Mouse (Mus musculus): ENCODE results near the gene Prss27.

Gene Prss27

GRCm38 (mm10) chr17:24037844-24038243 lies at the start of gene Prss27:
Prss27 (plus strand) TSS chr17:24038144.
- no peak for DNase-seq (ENCODE audit: low spot score in 2 of 2)

GRCm38 (mm10) chr17:23989802-23990201 lies 48.1 kb upstream of the Prss27 start:
- no peak for DNase-seq (ENCODE audit: low spot score in 2 of 2)

DNA sequence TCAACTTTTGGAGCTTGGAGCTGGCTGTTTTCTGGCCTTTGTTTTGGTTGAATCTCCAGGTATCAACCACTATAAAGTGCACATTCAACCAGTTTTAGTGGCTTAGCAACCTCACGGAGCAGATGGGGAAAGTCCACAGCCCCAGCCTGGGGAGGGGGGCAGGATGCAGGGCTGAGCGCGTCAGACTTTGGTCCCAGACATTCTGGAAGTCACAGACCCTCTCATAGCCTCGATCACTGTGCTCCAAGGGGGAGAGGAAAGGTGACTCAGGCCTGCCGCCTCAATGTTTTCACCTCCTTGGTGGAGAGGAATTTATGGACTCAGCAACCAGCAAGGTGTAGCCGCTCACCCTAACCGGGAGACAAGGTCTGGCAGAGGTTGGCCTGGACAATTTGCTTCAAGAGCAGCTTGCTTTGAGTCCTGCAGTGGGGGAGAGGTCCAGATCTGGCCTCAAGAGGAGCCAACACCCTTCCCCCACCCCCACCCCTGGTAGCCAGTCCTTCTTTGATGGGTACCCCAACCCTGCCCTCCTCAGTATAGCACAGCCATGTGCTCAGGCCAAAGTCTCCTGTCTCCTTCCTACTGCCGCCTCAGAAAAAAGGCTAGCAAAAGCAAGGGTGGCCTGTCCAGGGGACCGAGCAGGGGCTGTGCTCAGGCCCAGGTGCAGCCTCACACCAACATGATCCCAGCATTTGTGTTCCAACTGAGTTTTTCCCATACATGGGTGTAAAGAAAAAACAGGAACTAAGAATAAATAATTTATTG lies 45.0 kb upstream of the Prss27 start:
- no peak for DNase-seq (ENCODE audit: low spot score in 2 of 2)

- DNase-seq (ENCODE audit: low spot score in 2 of 2) = peak; percentile 92 to 93
Measured at GRCm38 (mm10) chr17:23993559-23994428, 44.1 kb upstream of the Prss27 start.

DNA sequence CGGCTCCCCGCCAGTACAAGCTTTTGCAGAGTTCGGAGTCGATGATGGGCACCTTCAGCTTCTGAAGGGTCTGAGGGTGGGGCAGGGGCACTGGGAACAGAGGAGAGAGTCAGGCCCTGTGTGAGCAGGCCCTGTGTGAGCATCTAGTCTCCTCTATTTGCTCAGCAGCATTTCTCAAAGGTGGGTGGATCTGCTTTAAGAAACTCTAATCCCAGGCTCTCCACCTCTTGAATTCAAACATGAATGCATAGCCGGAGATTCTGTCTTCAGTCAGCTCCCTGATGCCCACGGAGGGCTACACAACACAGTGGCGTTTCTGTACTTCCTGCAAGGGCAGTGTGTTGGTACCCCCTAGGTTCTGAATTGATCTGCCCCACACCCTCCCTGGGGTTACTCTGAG lies 43.3 kb upstream of the Prss27 start:
- DNase-seq (ENCODE audit: low spot score in 2 of 2) = no peak

DNA sequence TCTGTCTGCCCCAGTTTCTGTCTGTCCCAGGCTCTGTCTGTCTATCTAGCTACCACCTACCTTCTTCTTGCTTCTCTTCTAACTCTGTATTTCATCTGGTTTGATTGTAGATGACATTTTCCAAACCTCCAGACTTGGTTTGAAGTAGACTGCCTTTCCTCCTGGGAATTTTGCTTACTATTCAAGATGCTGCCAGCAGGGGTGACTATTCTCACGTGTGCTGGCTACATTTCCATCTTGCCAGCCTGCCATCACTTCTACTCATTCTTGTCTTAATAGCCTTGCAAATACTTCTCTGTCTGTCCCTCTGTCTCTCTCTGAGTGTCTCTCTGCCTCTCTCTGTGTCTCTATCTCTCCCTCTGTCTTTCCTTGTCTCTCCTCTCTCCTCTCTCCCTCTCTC lies 42.5 kb upstream of the Prss27 start:
- DNase-seq (ENCODE audit: low spot score in 2 of 2) = no peak

DNA sequence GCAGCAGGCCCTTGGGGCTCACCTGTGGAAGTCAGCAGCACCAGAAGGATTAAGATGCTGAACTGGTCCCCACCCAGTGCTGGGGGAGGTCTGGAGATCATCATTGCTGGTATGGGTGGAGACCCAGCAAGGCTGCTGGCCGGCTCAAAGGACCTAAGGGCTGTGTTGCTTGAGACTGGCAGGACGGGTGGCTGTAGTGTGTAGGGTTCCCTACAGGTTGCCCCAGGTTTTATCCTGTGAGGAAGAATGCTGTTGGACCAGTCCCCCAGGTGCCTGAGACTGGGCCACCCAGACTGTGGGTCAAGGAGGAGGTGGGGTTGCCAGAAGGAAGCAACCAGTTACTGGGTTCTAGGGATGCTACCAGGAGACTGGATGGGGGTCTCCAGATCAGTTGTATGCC lies 40.0 kb upstream of the Prss27 start, which contains the start of gene Prss22:
Prss22 (minus strand) TSS at position 200 of the 400 bp plus-strand sequence.
- DNase-seq (ENCODE audit: low spot score in 2 of 2) = no peak

DNA sequence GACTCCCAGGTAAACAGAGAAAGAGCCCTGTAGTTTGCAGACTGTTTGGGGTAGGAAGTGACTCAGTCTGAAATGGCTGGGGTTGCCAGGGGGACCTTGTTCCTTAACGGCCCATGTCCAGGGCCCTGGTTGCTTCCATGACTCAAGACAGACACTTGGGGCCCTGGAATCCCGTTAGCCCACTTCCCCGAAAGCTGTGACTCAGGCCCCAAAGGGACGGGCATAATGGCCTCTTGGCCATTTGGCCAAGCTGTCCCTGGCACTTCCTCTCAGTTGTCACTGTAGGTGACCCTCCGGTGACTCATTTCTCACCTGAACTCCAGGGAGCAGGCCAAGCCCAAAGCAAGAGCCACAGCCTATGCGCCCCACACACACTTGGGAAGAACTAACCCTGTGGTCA lies 39.6 kb upstream of the Prss27 start:
- no peak for DNase-seq (ENCODE audit: low spot score in 2 of 2)

- DNase-seq (ENCODE audit: low spot score in 2 of 2) = peak; percentile 51 to 86
Measured at GRCm38 (mm10) chr17:24000404-24000803, 37.5 kb upstream of the Prss27 start.

DNA sequence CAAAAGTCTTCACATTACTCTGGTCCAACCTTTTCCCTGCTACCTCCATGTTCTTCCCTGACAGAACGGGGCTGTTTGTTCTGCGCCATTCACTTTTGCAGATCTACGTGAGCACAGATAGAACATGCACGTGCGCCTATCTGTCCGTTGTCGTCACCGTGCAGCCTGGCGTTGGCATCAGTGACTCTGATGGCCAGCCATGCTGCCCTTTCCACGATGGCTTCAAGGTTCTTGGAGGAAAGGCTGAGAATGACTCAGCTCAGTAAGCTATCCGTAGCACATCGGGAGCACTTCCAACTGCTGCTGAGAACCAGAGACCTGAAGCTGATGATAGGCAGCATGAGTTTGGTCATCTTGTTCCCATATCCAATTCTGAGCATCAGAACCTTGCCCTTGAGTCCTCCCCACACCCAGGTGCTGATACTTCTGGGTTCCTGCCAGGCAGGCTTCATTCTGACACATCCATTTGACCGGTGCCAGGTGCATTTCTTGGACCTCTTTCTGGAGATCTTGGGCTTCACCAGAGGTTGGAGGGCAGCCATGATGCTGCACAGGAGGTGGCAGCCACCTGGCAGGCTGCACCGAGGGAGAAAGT lies 33.8 kb upstream of the Prss27 start:
- DNase-seq (ENCODE audit: low spot score in 2 of 2) = no peak

GRCm38 (mm10) chr17:24005049-24005448 lies 32.9 kb upstream of the Prss27 start:
- no peak for DNase-seq (ENCODE audit: low spot score in 2 of 2)

DNA sequence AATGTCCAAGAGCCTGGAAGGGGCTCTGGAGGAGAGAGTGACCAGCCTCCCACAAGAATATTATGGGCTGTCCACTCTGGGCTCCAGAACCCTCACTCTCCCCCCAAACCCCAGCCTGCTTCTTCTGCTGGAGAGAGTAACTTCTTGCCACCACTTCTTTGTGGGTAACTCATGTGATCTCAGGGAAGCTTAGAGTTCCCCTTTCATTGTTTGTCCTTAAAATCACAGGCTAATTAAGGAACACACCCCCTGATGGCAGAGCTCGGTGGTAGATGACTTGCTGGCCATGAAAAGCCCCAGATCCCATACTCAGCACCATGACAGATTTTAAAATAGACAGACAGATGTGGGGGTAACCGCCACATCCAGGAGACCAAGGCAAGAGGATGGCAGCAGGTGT lies 31.0 kb upstream of the Prss27 start:
- DNase-seq (ENCODE audit: low spot score in 2 of 2) = no peak

- DNase-seq (ENCODE audit: low spot score in 2 of 2) = no peak
Measured at GRCm38 (mm10) chr17:24007391-24007790, 30.6 kb upstream of the Prss27 start.

DNA sequence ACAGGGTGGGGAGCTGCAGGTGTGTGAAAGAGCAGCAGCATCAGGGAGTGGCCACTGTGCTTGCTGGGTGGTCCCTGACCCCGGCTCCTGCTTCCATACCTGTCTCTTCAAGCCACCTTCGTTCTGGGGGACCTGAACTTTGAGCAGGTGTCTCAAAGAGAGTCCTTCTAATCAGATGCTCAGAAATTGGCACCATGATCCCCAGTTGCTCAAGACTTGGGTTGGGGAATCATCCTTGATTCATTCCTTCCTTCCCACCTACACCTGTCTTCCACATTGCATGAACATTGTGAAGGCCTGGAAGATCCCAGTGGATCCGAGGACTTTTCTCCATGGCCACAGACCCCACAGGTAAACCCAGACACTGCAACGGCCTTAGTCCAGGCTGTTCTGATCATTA lies 29.8 kb upstream of the Prss27 start:
- DNase-seq (ENCODE audit: low spot score in 2 of 2) = no peak

- no peak for DNase-seq (ENCODE audit: low spot score in 2 of 2)
Measured at GRCm38 (mm10) chr17:24009617-24010016, 28.3 kb upstream of the Prss27 start.

- DNase-seq (ENCODE audit: low spot score in 2 of 2) = no peak
Measured at GRCm38 (mm10) chr17:24012921-24013320, 25.0 kb upstream of the Prss27 start.

DNA sequence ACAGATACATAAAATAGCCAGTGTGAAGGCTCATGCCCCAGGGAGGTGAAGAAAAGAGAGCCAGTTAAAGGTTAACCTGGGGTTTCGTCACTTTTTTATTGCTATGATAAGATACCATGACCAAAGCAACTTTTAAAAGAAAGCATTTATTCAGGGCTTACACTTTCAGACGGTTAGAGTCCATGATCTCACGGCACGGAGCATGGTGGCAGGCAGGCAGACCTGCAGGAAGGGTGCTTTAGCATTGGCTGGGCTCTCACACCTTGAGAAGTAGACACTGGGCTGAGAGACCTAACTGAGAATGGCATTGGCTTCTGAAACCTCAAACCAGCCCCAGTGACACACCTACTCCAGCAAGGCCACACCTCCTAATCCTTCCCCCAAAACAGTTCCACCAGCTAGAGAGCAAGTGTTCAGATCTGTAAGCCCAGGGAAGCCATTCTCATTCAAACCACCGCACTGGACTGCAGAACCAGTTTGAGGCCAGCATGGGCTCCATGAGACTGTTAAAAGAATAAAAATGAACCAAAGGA lies 23.4 kb upstream of the Prss27 start:
- DNase-seq (ENCODE audit: low spot score in 2 of 2) = no peak

- no peak for DNase-seq (ENCODE audit: low spot score in 2 of 2)
Measured at GRCm38 (mm10) chr17:24015727-24016126, 22.2 kb upstream of the Prss27 start.

DNA sequence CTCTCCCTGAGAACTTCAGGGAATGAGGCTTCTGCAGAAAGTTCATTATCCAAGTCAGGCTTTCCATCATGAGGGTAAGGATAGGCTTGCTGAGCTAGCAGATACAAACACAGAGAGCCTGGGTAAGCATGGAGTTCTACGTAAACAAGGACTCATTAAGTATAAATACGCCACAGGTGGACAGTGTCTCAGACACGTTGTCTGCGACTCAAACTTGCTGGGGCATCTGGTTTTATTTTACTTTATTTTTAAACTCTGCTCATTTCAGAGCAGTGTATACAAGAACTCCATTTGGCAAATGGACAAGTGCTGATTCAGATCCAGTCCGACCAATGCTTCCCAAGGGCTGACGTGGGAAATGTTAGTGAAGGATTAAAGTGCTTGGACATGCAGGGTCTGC lies 17.2 kb upstream of the Prss27 start:
- no peak for DNase-seq (ENCODE audit: low spot score in 2 of 2)

DNA sequence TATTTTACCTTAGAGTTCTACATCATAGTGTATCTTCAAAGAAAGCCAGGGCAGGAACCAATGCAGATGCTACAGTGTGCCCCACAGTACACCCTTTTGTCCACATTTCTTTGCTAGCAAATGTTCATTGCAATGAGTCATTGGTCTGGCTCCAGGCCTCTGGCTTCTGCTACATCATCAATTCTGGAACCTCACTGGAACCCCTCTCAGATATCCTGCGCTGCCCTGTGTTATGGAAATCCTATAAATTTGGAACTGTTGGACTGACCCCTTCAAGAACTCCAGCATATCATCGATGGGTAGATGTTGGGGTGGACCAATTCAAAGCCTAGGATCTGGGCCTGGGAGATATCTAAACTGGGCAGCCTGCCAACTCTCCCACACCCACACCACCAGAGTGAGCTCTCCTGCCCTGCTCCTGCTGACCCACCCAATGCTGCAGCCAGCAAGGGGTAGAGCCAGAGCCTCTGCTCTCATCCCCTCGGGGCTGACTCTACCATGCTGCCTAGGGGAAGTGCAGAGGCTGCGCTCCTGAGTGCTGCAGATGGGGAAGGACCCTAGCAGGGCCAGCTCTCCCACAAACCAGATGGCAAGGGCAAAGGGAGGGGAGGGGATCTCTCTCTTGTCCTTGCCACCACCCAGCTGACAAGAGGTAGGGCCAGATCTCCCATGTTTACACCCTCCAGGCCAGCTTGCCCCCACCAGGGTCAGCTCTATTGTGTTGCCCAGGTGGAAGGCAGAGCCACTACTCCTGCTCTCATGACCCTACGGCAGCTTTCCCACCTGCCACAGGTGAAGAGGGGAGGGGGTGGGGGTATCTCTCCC lies 16.4 kb upstream of the Prss27 start:
- no peak for DNase-seq (ENCODE audit: low spot score in 2 of 2)

GRCm38 (mm10) chr17:24029477-24029876 lies 8.5 kb upstream of the Prss27 start:
- DNase-seq (ENCODE audit: low spot score in 2 of 2) = no peak

Measured in frontal cortex, postnatal 10 days (tissue).